Mouse (Mus musculus): ENCODE results near the gene Cd7. TPM values are rescaled to one million over a fixed set of nuclear protein-coding genes. Genes with fewer than 3 reads are reported as not detected.
"Not testable (repeated sequence)": the region's sequence is repeated elsewhere in the genome, so short reads cannot be mapped to it uniquely, and the experiment has no call there.

Cd7 gene
- 100 to 1,000 TPM in 1 of 3 experiments, 10 to 100 TPM in 2; 51.7 to 149 (median 51.9) TPM for polyA plus RNA-seq (2017; shearing (Covaris generic))

DNA sequence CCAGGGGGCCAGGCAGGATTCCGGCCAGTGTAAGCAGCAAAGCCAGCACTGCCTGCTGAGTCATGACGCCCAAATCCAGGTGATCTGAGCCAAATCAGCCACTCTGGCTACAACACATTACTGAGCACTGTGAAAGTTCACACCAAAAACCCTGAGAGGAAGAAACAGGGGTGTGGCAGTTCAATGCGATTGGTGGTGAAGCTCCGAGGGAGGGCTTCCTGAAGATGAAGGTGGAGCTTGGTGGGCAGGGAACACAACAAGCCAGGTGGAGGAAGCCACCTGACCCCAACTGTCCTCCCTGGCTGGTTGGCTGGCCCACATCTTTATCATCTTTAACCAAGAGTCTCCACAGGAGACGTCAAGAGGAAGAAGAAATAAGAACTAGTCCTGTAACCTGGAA is at the start of gene Cd7:
Cd7 (minus strand) TSS at position 117 of the 400 bp plus-strand sequence.
- ATAC-seq: peak; percentile 74

DNA sequence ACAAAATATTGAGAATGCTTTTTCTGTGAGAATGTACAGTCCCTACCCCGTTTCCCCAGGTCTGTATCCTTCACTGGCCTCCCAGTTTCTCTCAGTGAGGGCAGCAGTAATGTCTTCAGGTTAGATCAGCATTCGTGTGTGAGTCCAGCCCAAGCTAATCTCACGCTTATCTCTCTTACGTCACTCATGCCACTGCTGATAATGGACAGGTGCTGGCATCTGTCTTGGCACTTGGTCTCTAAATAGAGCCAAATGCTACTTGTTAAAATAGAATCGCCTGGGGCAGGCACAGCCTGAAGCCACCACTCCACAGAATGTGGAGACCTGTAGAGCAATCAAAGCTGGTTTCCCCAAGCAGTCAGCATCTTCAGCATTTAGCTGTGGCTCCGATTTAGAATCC is 49.8 kb upstream of the Cd7 start:
- no peak for ATAC-seq

DNA sequence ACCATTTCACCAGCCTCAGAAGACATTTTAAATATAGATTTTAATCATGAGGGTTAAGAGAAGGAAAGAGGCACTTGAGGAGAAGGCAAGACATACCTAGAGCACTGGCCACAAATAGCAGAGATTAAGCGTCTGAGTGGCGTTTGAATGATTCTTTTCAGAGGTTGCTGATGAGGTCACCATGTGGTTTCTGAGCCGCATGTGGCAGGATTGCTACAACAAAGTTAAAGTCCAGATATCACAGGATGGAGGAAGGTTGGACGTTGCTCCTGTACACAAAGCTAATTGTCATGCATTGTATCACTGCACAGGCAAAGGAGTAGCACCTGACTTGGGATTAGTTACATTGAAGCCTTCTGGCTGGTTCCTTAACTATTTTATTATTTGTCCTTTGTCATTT is 47.1 kb upstream of the Cd7 start:
- no peak for ATAC-seq

DNA sequence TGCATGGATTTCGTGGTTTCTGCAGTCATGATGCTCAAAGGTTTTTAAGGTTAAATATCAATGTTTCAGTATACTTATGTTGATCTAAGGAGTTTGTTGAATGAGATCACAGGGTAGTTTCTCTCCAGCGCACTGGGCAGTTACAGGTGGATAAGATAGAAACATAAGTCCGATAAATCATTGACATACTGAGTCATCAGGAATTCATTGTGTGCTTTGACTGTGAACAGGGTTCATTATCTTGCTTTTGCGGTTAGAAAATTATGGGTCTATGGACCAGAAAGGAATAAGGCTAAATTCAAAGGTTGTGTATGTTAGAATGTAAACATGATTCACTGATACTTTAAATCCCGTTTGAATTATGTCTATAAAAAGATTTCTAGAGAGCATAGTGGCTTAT is 46.0 kb upstream of the Cd7 start:
- ATAC-seq: no peak

DNA sequence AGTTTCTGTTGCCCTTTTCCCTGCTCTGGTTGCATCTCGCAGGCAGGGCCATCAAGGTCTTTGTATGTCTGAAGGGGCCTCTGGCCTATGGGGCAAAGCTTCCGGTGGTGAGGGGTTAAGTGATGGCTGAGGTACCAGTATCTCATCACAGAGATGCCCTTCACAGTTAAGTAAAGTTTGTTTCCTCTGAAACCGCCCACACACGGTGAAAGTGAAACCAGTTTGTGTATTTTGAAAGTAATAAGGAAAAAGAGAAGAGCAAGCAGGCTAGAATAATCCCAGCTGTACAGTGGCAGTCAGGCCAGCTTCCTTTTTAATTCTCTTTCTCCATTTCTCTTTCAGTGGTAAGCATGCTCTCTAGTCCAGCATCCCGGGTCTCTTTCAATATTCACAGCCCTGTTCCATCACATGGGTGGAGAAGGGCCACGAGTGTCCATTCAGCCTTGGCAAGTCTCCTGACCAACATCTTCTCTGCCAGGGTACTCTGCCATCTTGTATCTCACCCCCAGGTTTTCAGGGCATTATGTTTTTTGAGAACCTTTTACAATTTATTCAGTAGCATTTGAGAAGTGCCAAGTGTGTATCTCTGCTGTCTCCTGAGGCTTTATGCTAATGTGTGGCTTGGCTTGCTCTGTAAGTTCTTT is 43.8 kb upstream of the Cd7 start:
- ATAC-seq: peak; percentile 92

DNA sequence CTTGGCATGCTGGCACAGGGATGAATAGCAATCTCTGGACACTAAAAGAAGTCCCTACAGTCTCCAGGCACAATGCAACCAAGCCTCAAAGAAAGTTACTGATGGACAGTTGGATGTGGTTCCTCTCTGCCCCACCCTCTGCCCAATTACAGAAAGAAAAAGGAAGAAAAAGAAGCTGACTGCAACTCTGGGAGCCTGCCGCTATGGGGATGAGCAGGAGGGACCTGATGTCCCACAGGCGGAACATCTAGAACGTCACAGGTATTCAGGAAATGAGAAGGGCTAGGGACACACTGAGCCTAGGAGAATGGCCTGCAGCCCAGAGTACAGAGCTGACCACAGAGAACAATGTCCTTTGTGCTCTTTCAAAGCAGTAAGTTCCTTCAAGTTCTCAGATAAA is 43.0 kb upstream of the Cd7 start:
- ATAC-seq: peak; percentile 15

DNA sequence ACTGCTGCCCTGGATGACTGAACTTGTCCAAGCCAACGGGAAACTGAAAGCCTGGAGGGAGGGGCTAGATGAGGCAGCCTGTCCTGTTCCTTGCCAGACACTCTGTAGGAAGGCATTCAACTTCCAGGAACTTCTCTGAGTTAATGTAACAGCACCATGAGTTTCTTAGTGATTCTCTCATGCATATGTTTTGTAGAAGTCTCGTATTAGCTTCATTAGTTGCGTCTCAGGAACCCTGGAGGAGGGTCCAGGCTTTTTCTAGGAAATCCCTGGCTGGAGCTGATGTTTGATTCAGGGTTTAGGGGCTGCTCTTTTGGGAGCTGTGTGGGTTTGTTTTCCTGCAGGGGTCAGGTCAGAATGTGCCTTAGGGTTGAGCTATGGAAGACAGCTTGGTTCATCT is 41.9 kb upstream of the Cd7 start, which contains the start of gene Sectm1a:
Sectm1a (minus strand) TSS at position 101 of the 400 bp plus-strand sequence.
- no peak for ATAC-seq

DNA sequence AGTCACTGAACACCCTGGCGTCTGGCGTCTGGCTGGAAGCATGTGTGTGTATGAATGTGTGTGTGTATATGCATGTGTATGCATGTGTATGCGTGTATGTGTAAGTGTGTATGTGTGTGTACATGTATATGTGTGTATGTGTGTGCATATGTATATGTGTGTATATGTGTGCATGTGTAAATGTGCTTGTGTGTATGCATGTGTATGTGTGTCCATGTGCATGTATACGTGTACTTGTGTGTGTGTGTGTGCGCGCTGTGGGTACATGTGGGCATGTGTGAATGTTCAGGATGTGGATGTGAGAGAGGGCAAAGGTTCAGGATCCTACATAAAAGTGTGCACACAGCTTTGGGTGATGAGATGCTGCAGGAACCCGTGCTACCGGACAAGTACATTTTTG is 41.1 kb upstream of the Cd7 start:
- no peak for ATAC-seq

DNA sequence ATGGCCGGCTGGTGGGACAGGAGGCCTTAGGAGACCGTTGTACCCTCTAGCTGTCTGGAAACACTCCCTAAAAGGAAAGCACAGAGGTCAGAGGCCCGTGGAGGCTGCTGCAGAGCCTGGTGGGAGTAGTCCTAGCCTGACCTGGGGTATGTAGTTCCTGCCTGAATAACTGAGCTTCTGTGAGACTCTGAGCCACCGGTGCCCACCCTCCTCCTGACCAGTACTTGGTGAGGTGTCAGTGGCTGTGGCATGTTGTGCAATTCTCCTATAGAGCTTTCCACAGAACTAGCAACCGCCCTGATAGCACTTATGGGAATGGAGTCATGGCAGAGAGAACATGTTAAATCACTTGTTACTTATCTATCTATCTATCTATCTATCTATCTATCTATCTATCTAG is 36.4 kb upstream of the Cd7 start:
- no peak for ATAC-seq

DNA sequence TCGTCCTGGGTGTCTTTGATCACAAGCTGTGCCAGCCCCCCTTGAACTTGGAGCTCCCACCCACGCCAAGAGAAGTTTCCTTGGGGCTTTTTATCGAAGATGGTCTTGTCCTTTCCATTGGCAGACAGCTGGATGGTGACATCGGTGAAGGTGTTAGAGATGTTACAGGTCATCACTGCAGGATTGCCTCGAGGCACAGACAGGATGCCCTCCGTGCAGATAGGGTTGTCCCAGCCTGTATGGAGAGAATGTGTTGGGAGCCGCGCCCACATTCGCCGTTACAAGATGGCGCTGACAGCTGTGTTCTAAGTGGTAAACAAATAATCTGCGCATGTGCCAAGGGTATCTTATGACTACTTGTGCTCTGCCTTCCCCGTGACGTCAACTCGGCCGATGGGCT is 30.4 kb upstream of the Cd7 start:
- not testable (repeated sequence) for ATAC-seq

DNA sequence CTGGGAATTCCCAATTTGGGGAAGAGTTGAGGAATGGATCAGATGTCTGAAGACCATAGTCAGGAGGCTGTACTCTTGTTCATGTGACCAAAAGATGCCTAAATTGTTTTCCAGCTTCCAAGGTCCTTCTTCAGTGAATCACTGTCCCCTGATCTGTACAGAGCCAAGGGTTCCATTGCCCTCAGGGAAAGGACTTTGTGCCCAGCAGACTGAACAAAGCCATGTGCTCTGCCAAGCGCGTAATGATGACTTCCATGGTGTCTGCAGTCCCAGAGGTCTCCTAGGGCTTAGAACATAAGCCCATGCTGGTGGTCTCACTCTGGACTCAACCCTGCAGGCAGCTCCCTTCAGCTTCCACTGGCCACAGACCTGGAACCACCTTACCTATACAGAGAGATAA is 28.7 kb upstream of the Cd7 start:
- ATAC-seq: no peak

DNA sequence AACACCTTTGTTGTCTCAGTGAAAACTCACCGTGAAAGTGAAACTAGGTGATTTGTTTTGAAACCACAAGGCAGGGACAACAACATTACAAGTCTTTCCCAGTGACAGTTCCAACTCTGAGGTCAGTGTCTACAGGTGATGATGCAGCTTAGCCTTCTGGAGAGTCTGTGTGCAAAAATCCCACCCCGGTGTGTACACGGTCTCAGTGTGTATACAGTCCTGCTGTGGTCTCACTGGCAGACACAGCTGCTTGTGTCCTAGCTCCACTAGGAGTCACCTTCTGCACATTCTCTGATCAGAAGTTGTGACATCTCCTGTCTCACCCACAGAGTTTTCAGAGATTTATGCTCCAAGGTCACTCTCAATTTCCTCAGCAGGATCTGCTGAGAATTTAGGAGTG is 25.0 kb upstream of the Cd7 start:
- peak; percentile 50 for ATAC-seq

DNA sequence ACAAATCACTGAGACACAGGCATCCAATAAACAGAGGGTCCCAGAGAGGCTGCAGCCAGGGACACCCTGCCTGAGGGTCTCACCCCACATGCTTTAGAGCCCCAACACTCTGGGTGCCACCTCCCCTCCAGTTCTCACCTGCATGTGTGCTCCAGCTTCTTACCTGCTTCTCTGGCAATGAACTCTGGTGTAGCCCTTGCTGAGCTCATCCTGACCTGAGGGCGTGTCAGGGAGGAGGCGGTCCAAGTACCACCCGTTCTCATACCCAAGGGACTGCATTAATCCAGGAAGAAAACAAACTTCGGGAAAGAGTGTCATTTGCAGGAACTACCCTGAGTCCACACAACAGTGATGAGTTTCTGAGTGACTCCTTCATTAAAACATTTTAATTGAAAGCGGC is 24.2 kb upstream of the Cd7 start, which contains the start of gene Sectm1b:
Sectm1b (minus strand) TSS at position 191 of the 400 bp plus-strand sequence.
- ATAC-seq: no peak

DNA sequence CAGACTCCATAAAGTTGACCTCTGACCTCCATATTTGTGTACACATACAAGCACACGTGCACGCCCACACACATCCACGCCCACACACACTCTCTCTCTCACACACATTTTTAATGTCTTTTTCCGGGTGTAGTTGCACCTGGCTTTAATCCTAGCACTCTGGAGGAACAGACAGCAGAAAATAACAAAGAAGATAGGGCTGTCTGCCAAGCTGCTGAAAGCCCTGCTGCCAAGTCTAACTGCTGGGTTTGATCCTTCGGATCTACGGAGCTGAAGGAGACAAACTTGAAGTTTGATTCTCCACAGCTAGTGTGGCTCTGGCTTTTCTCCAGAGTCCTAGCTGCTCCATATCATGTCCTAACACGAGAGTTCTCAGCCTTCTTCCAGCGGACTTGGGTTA is 22.4 kb upstream of the Cd7 start:
- ATAC-seq: no peak

DNA sequence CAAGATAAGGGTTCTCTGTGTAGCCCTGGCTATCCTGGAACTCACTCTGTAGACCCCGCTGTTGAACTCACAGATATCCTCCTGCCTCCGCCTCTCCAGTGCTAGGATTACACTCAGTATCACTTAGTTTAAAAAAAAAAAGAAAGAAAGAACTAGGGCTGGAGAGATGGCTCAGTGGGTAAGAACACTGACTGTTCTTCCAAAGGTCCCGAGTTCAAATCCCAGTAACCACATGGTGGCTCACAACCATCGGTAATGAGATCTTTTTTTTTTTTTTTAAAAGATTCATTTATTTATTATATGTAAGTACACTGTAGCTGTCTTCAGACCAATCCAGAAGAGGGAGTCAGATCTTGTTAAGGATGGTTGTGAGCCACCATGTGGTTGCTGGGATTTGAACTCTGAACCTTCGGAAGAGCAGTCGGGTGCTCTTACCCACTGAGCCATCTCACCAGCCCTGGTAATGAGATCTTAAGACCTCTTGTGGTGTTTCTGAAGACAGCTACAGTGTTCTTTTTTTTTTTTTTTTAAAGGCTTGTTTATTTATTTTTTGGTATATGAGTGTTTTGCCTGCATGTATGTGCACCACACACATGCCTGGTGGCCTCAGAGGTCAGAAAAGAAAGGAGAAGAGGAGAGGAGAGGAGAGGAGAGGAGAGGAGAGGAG is 21.3 kb upstream of the Cd7 start:
- ATAC-seq: not testable (repeated sequence)

DNA sequence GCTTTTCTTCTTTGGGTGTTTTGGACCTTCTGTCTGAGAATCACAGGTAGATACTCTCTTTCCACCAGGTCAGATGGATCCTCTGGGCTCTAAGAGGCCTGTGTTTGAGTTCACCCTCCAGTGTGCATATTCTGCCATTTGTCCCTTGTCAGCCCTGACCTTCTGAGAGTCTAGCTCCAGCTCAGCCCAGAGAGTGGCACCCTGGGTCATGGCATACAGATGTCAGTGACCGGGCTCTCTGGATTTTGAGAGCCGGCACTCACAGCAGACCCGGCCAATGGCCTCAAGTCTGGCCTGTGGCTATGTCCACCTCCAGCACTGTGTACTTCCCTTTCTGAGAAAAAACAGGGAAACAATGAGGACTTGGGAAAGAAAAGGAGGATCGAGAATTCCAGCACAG is 20.3 kb upstream of the Cd7 start:
- ATAC-seq: no peak

DNA sequence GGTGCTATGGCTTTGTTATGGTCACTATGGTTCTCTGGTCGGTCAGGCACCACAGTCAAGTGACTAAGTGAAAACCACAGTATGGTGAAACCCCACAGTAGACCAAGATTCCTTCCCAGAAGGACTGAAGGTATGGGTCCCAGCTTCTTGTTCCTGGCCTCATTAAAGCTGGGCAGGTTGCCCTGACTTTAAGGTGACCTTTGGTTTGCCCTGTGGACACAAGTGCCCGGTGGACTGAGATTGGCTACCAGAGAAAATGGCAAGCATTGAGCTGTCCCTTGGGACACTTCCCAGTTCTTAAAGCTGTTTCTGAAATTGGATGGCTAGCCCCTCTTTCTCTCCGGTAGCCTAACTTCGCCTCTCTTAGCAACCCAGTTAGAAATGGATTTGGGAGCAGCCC is 19.7 kb upstream of the Cd7 start:
- no peak for ATAC-seq

DNA sequence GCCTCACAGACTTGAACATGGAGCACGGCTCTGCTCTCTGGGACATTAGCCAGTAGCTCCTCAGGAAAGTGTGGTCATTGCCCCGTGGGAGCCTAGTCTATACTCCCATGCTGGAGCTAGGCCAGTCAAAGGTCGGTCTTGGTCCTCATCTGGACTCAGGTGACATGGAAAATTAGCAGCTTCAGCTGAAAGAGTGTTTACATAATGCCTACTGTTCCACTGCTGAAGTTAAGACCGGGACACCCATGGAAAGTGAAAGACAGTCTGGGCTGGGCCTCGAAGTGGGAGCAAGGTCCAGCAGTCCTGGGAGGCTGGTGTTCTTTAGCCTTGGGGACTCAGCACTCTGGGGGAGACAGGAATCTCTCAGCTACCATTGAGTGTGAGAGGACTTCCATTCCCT is 18.9 kb upstream of the Cd7 start:
- no peak for ATAC-seq

DNA sequence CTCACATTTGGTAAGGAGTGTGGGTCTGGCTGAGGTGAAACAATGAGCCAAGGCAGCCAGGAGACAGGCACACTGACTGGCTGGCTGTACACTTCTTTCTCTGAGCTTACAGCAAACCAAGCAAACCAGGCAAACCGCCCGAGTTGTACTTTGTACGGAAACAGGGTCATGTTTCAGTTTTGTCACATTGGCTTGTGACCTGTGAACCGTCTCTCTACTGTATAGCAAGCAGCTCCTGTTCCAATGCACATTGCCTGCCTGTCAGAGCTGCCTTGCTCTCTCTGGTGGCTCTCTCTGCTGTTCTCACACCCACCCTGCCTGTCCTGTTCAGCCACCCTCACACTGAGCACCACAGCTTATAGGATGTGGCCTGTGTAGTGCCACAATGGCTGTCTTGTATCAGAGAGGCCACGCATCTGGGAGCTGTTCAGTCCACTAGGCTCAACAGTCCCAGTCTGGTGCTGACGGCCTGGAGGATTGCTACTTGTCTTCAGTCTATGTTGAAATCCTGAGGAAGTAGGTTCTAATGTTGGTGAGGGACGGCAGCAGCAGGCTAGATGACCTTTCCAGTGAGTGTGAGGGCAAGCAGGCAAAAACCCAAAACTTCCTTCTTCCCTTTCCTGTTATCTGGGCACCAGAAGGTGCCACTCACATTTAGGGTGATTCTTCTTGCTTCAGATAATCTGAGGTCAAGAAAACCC is 17.5 kb upstream of the Cd7 start:
- no peak for ATAC-seq

DNA sequence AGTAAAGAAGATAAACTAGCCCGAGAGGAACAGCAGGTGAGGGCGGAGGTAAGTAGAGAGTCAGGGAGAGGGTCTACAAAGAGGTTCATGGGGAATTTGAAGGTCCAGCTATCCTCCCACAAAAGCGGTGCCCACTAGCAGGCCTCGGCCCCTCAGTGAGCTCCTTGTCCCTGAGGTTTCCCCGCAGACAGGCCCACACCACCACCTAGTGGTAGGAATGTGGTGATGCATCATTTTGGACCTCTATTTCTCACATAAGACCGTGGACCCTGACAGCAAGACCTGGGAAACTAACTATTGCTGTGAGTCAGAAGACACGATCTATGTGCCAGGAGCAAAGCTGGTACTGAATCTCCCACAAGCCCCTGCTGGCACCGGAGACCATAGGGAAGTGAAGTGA is 14.3 kb upstream of the Cd7 start:
- ATAC-seq: no peak

DNA sequence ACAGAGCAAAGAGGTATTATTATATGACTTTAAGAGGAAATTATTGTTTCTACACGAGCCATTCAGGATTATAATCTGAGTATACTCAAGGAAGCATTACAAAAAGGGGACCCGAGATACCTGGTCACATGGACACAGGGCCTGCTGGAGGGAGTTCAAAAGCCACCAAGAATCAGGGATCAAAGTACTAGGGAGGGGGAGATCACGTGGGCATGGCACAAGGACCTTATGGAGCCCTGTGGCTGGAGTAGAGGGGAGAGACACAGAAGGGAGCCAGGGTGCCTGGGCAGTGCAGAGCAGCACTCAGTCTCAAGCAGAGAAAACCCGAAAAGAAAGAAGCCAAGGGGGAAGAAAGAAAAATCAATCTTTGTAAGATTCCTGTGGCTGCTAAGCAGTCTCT is 13.2 kb upstream of the Cd7 start:
- no peak for ATAC-seq

DNA sequence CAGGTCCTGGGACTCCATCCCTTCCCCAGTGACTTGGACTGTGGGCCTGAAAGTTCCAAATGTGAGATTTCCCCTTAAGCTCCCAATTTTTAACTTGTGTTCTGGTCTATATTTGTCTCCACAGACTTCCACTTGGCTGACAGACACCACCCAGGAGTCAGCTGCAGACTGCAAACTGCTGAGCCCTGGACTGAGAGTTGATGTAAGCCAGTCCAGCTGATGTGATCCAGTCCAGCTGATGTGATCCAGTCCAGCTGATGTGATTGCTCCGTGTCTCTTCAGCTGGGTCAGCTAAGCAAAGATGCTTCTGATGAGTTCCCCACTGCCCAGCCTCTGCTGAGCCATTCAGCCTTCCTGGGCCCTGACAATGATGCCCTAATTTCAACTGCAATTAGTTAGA is 12.6 kb upstream of the Cd7 start:
- no peak for ATAC-seq

DNA sequence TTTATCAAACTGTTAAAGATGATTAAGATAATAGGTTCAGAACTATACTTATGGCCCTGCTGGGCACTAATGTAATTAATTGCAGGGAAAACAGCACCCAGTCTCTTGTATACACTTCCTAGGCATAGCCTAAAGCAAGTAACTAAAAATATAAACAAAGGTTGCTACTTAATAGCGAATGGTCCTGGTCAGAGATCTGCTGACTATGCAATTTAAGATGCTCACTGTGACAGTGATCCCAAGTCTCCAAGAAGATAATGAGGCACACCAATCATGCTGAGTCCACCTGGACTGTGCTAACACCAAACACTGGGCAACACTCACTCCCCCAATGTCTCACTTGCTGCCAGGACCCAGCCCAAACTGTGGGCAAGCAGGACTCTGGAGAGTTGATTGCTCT is 10.6 kb upstream of the Cd7 start:
- no peak for ATAC-seq

DNA sequence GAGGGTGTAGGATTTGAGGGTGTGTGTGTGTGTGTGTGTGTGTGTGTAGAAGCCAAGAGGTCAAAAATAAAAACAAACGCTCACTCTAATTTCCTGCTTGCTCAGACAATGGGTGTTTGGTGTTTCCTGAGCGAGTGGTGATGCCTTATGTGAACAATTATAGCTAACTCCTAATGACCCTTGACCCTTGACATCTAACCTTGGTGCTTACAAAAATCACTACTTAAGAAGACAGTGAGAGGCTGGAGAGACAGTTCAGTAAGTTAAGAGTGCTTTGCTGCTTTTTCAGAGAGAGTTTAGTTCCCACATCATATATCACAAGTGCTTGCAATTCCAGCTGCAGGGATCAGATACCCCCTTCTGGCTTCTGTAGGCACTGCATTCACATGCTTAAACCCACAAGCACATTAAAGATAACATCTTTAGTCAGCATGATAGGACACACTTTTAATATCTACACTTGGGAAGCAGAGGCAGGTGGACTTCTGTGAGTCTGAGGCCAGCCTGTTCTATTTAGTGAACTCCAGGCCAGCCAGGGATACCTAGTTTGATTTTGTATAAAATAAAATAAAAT is 8.7 kb upstream of the Cd7 start:
- ATAC-seq: no peak
